Mouse (Mus musculus): ENCODE data around the gene Dennd2d. TPM values are rescaled to one million over a fixed set of nuclear protein-coding genes. Genes with fewer than 3 reads are reported as not detected.

Dennd2d gene
- total RNA-seq, 2 experiments from 2014 or later, result 0.26 TPM; not detected in 1

Other genes with a start within 250 kb of the Dennd2d start
- not detected for gene Chil6, start 76.2 kb upstream of the Dennd2d start, total RNA-seq (2021)
- 10 to 100 TPM; 41.9 to 48.6 TPM for gene Dram2, start 65.4 kb downstream of the Dennd2d start, total RNA-seq (2021)
- gene Cept1, start 65.4 kb downstream of the Dennd2d start, total RNA-seq (2021), result 10 to 100 TPM; 39.8 to 44.3 TPM
- gene Lrif1, start 202.6 kb downstream of the Dennd2d start, total RNA-seq (2021), result 10 to 100 TPM; 19.9 to 20.1 TPM